Mouse (Mus musculus) right cerebral cortex, postnatal 10 days (tissue): ENCODE results near the gene Mlycd.
"Not testable (repeated sequence)": the region's sequence is repeated elsewhere in the genome, so short reads cannot be mapped to it uniquely, and the experiment has no call there.

Experiments used
- DNase-seq, 2 experiments: peaks; one replicate each; pipeline ENCODE4 v3.0.0; 2021; ENCODE audit warnings: low spot score in 2 of 2

Gene Mlycd

GRCm38 (mm10) chr8:119394524-119395026 lies at the start of gene Mlycd:
TSS of gene Mlycd (plus strand) at chr8:119394878.
- peak; percentile 96 for DNase-seq

GRCm38 (mm10) chr8:119345029-119345682 lies 49.5 kb upstream of the Mlycd start:
- peak; percentile 49 for DNase-seq

GRCm38 (mm10) chr8:119345683-119346075 lies 49.0 kb upstream of the Mlycd start:
- DNase-seq = no peak

GRCm38 (mm10) chr8:119351647-119352046 lies 43.0 kb upstream of the Mlycd start:
- DNase-seq = no peak

GRCm38 (mm10) chr8:119352977-119353658 lies 41.6 kb upstream of the Mlycd start:
- DNase-seq = no peak

GRCm38 (mm10) chr8:119353659-119354023 lies 41.0 kb upstream of the Mlycd start:
- DNase-seq = no peak

GRCm38 (mm10) chr8:119356631-119357030 lies 38.0 kb upstream of the Mlycd start:
- not testable (repeated sequence) for DNase-seq

- no peak for DNase-seq
Measured at GRCm38 (mm10) chr8:119358175-119358574, 36.5 kb upstream of the Mlycd start.

- DNase-seq = peak in 1 of 2 experiments; percentile 53
Measured at GRCm38 (mm10) chr8:119358836-119359235, 35.8 kb upstream of the Mlycd start.

- DNase-seq = no peak
Measured at GRCm38 (mm10) chr8:119360686-119361295, 33.9 kb upstream of the Mlycd start.

- not testable (repeated sequence) for DNase-seq
Measured at GRCm38 (mm10) chr8:119374716-119375115, 20.0 kb upstream of the Mlycd start.

- no peak for DNase-seq
Measured at GRCm38 (mm10) chr8:119378476-119378875, 16.2 kb upstream of the Mlycd start.

- no peak for DNase-seq
Measured at GRCm38 (mm10) chr8:119380619-119381018, 14.1 kb upstream of the Mlycd start.

- peak; percentile 87 for DNase-seq
Measured at GRCm38 (mm10) chr8:119384478-119384877, 10.2 kb upstream of the Mlycd start.

GRCm38 (mm10) chr8:119385854-119386253 lies 8.8 kb upstream of the Mlycd start:
- no peak for DNase-seq

- DNase-seq = no peak
Measured at GRCm38 (mm10) chr8:119386988-119387387, 7.7 kb upstream of the Mlycd start.

- no peak for DNase-seq
Measured at GRCm38 (mm10) chr8:119394097-119394496, 581 bp upstream of the Mlycd start.

- peak in 1 of 2 experiments; percentile 35 for DNase-seq
Measured at GRCm38 (mm10) chr8:119395072-119395950, 633 bp downstream of the Mlycd start.

- no peak for DNase-seq
Measured at GRCm38 (mm10) chr8:119398558-119398957, 3.9 kb downstream of the Mlycd start.

GRCm38 (mm10) chr8:119399255-119399654 lies 4.6 kb downstream of the Mlycd start:
- no peak for DNase-seq

- DNase-seq = no peak
Measured at GRCm38 (mm10) chr8:119400122-119400671, 5.5 kb downstream of the Mlycd start.
